Mouse (Mus musculus) hindlimb bud, embryonic 11.5 days (tissue): ENCODE results near the gene Snu13.

Experiments used
- DNase-seq: peaks from one replicate; pipeline ENCODE4 v3.0.0-alpha.2; 2012; ENCODE audit warnings: low read depth, low spot score; ENCODE audit errors: extremely low spot score

The Snu13 gene

DNA sequence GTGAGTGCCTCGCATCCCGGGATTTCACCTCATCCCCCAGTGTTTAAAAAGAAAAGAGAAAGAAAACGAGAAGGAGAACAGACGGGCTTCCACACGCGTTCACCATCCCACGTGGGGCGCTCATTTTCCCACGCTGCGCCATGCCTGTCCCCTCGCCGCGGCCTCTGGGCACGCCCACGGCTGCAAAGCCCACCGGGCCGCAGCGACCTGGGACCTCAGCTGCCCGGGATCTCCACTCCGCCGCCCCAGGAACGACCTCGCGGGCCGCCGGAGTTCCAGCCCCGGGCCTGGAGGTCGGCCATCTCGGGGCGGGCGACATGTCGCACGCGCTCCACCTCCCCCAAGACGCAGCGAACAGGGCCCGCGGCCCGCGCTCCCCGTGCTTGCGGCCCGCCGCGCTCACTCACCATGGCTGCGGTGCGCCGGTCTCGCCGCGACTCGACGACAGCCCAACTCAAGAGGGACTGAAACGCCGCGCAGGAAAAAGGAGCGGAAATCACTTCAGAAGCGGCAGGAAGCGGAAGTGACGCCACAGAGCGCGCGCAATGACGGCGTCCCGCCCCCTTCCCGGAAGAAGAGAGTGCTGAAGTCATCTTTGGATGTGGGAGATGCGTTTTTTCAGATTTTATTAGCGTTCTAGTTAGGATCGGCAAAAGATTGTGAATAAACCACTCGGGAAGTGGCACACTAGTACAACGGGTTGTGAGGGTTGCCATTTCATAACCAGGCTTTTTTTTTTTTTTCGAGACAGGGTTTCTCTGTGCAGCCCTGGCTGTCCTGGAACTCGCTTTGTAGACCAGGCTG, at the start of gene Snu13:
Gene Snu13, minus strand, starts transcription at position 519 of the 804 bp plus-strand sequence.
- peak; percentile 50 for DNase-seq

DNA sequence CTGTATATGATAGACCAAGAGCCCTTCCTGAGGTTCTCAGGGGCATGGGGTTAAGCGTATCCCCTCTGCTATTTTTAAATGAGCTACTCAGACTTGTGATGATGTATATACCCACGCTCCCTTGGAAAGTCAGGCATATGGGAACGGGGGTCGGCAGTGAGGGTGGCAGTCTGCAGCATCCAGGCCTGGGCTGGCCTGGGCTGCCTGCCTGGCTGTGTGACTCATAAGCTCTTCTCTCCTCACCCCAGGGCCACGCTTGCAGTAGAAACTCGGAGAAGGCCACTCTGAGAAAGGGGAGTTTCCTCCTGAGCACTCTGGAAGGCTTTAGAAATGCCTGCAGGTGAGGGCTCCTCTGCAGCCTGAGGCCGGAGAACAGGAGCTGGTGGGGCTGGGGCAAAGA, 43.7 kb upstream of the Snu13 start:
- no peak for DNase-seq

DNA sequence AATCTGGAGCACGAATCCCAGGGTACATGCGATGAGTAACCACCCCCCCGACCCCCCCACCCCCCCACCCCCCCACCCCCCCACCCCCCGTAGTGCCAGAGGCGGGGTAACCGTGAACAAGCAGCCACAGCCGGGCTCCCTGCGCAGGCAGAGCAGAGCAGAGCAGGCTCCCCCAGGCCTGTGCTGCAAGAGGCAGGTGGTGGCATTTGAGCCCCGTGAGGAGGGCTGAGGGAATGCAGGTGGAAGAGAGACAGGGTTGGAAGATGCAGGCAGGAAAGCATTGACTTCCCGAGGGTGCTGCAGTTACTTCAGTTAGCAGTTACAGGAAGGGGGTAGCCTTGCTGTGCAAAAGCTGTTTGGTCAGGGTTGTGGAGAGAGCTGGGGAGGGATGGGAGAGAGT, 39.9 kb upstream of the Snu13 start:
- no peak for DNase-seq

DNA sequence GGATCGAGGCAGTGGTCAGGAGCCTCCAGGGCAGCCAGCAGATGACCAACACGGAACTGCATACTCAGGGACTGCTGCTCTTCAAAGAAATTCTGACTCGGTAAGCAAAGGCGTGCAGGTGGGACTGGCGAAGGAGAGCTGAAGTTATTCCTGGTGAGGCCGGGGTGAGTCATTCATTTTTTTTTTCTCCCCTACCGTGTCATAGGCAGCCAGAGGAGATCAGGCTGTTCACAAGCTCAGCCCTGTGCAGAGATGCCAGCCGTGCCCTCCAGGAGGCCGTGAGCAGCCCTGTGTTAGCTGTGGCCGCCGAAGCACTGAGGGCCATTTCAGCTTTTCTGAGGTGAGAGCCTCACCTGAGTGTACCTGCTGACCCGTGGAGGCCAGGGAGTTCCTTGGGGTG, 38.7 kb upstream of the Snu13 start:
- DNase-seq = no peak

DNA sequence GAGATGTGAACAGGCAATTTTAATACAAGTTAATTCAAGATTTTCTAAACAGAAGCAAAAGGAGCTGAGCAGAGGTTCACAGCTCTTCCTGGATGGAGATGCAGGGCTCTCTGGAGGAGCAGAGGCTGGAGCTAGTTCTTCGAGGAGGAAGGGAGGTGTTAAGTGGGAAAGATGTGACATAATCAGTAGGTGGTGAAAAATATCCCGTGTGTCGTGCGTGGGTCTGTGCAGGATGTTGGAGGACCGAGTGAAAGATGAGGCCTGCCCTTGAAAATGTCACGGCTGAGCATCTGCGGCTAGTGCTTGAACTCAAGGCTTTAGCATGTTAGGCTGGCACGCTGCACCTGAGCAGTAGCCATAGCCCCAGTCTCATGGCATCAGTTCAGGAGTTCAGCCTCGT, 38.2 kb upstream of the Snu13 start:
- DNase-seq = no peak

DNA sequence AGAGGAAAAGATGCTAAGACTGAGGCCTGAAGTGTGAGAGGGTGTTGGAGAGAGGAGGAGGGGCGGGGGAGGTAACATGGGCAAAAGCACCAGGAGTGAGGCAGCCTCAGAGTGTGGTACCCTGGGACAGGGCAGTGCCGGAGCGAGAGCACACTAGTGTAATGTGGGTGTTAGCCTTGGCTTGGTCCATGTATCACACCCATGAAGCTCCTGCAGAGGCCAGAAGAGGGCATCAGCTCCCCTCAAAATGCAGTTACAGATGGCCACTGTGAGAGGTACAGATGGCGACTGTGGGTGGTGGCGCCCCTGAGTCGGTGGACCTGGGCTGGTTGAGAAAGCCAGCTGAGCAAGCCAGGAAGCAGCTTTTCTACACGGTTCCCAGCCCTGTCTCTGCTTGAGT, 33.8 kb upstream of the Snu13 start:
- no peak for DNase-seq

DNA sequence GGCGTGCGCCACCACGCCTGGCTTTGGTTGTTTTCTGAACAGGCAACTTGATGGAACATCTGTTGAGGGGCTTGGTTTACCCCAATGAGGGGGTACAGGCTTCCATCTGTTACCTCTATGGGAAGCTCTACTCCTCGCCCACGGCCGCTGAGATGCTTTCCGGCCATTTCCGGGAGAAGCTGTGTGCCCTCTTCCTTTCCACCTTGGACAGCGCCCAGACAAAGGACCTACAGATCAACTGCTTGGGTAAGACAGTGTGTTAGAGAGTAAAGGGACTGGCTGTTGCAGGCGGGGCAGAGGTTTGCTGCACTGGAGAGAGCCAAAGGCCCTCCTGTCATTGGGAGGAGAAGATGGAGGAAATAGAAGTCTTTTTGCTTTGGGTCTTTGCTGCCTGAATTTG, 32.5 kb upstream of the Snu13 start:
- DNase-seq = no peak

DNA sequence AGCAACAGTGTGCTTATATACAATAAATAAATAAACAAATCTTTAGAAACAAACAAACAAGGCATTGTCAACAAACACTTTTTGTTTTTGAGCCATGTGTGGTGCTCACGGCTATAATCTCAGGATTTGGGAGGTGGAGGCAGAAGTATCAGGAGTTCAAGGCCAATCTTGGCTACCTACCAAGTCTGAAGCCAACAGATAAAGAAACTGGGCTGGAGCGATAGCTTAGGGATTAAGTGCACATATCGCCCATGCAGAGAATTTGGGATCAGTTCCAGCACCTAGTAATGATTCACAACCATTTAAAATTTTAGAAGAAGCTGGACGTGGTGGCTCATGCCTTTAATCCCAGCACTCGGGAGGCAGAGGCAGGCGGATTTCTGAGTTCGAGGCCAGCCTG, 26.1 kb upstream of the Snu13 start:
- no peak for DNase-seq

DNA sequence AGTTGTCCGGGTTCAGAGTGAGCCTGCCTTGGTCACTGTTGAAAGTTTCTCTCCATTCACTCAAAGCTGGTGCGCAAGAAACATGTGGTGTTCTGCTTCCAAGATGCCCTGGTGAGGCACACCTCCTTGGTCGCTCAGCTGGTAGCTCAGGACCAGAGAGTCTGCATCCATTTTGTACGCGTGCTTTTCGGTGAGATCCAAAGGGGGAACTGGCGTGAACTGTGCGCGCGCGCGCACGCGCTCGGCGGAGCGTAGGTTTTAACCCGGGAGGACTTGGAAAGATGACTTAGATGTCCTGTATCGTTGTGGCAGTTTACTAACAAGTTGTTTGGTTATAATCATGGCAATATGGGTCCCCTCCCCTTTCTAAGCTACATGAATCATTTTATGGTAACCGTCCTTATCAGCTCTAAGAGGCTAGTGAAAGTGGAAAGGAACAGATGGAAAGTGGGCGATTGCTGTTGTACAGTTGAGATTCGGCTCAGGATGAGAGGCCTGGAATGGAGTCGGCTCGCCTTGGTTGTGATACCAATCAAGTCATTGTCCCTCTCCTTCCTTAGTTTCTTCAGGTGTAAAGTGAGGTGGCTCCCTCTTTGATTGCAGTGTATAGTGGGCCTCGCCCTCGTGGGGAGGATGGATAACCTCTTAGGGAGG, 24.5 kb upstream of the Snu13 start:
- no peak for DNase-seq

DNA sequence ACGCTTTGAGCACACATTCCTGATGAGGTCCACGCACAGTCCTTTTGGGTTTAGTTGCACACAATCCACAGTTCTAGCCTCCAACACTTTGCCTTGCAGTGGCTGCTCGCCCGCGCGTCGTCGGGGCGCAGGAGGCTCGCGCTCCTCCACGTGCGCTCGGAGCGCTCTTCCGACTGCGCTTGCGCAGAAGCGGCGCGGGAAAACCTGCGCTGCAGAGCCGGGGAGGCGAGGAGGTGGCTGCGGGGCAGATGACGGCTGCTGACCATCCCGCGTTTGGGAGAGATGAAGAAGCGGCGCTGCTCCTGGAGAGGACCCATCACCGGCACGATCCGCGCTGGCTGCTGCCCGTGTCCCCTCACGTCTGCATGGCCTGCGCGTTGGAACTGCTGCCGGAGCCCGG, 22.5 kb upstream of the Snu13 start, which contains the start of gene Mei1:
Gene Mei1, plus strand, starts transcription at position 99 of the 400 bp plus-strand sequence.
- DNase-seq = no peak

DNA sequence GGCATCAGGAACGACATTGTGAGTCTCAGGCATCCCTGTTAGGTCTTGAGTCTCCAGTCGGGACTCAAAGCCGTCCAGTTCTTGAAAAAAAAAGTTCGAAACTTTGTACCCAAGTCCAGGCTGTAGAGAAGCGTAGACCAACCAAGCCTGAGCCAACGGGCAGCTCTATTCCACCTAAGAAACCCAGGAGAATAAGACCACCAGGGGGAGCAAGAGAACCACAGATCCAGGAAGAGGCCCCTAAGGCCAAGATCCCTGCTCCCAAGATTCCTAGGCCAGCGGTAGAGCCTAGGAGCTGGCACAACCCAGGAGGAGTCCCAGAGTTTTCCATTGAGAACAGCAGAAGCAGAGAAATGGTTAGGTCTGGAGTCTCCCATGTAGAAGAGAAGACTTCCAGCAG, 18.1 kb upstream of the Snu13 start:
- DNase-seq = peak; percentile 89

DNA sequence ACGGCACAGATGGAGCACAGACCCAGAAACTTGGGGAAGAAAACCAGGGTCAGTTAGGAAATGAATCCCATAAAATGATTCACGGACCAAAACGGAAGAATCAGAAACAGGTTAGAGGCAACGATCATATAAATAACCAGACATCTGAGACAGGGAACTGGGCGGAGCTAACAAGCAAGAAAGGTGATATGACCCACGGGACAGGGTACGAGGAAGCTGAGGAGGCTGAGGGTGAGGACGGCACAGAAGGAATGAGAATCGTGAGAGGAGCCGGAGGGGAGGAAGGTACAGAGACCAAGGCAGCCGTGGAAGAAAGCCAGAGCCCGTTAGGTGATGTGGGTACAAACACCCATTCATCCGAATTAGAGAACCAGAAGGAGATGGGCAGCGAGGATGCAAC, 16.5 kb upstream of the Snu13 start:
- no peak for DNase-seq

DNA sequence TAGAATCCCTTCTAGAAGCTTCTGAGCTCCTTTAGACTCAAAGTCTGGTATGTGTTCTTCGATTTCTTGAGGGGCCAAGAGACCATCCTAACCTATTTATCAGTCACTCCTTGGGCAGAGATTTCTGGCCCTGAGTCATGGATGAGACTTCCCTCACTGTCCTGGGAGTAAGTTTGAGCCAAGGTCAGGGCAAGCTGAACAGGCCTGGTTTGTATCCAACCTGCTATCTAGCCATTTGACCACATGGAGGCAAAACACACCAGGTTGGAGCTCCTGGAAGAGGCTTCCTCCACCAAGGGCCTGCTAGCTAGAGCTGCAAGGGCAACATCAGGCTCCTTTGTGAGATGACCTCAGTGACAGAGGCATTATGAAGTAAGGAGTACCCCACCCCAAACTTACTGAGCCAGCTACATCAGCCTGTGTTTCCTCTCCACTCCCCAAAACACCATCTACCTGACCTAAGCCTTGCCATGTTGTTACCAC, 11.4 kb upstream of the Snu13 start, which contains the start of gene 4930407I10Rik:
Gene 4930407I10Rik, plus strand, starts transcription at position 433 of the 483 bp plus-strand sequence.
- DNase-seq = no peak

DNA sequence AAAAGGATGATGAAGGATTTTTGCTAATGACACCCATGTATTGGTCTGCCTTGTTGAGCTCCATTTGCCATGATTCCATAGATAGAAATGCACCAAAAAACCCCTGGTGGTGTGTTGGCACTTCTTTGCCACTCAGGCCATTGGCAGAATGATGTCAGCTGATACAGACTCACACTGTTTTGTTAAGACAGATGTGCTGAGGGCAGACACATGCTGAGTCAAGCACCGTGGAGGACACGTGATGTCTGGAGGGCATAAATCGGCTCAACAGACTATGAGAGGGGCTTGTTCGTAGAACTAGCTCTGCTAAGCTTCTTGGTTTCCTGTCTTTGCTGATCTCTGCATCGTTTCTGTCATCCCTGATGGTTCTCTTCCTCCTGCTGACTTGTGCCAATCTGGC, 5.1 kb upstream of the Snu13 start:
- no peak for DNase-seq

DNA sequence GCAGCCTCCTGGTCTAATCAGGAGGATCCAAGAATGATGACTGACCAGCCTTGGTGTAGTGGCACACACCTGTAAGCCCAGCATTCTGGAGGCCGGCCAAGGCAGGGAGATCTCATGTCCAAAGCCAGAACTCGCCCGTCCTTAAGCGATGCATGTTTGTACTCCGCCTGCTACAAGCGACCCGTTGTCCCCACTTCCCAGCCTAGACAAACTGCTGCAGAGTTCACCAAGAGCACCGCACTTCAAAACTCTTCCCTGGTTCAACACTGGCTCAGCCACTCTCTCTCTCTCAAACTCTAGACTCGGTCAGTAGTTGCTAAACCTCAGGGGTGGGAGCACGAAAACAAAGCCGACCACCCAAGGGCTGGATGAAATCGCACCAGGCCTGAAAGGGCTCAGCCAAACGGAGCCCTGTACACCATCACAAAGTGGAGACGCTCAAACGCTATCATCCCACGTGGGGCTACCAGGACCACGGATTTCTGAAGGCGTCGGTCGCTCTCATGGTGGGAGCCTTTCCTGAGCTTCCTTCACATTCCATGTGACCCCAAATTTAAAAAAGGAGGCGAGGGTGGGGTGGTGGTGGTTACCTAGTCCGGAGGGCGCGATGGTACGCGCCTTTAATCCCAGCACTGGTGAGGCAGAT, 1.0 kb downstream of the Snu13 start:
- no peak for DNase-seq

DNA sequence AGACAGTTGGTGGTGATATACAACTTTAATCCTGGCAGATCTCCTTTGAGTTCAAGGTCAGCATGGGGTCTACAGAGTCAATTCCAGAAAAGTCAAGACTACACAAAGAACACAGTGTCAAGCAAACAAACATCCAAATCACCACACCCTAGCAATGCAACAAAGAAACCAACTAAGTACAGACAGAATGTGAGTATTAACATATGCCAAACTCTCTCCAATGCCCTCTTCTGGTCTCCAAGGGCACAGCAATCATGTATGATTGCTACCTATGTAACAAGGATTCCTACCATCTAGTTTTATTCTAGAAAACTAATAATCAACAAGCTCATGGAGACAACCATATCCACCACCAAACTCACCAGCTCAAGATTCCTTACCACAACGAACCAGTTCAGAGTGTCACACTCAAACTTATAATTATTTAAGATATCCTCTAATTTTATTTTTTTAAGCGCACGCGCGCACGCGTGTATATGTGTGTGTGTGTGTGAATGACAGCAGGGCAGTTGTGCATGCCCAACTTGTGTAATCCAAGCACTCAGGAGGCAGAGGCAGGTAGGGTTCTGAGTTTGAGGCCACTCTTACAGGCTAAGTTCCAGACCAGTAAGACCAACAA, 3.1 kb downstream of the Snu13 start:
- DNase-seq = no peak

DNA sequence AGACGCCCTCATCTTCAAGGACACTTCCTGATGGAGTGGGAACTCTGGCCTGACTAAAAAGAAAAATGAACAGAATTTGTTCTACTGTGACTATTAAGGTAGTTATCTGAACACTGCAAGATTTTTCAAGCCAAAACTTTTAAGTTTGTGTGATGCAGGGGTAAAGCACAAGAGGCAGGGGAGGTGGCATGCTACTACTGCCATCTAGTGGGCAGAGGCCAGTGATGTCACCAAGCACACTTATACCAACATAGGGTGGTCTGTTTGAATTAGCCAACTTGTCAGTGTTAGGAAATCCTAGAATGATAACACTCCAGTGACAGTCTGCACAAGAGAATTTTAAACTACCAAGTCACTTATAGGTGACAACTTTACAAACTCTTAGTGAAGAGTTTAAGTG, 6.7 kb downstream of the Snu13 start:
- peak; percentile 39 for DNase-seq

DNA sequence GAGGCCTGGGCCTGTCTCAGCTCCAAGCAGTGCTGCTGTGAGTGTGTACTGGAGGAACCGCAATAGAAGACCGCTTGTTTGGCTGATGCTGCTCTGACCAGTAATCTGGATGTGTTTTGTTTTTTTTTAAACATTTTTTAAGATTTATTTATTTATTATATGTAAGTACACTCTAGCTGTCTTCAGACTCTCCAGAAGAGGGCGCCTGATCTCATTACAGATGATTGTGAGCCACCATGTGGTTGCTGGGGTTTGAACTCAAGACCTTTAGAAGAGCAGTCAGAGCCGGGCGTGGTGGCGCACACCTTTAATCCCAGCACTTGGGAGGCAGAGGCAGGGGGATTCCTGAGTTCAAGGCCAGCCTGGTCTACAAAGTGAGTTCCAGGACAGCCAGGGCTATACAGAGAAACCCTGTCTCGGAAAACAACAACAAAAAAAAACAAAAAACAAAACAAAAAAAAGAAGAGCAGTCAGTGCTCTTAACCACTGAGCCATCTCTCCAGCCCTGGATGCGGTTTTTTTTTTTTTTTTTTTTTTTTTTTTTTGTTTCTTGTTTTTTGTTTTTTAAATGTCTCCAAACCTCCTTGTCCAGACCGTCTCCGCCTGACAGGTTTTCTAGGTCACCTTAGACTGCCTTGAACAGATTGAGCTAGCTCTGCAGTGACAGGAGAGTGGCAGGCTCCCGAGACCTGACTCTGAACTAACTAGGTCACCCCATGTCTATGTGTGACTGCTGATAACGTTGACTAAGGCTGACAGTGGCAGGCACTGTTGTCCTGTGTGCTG, 11.3 kb downstream of the Snu13 start:
- DNase-seq = no peak

DNA sequence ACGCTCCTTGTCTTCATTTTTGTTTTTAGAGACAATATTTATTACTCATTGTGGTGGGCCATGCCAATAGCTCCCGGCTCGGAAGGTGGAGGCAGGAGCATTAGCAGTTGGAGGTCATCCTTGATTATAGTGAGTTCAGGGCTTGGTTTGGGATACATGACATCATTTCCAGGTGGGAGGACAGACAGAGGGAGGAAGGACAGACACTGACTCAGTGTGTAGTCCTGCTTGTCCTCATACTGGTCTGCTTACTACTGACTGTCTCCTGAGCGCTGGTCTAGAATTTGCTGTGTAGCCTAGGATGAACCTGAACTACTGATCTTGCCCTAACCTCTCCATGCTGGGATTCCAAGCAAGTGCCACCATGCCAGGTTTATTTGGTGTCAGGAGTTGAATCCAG, 13.6 kb downstream of the Snu13 start, which contains the start of gene Desi1:
Gene Desi1, minus strand, starts transcription at position 101 of the 400 bp plus-strand sequence.
- no peak for DNase-seq

DNA sequence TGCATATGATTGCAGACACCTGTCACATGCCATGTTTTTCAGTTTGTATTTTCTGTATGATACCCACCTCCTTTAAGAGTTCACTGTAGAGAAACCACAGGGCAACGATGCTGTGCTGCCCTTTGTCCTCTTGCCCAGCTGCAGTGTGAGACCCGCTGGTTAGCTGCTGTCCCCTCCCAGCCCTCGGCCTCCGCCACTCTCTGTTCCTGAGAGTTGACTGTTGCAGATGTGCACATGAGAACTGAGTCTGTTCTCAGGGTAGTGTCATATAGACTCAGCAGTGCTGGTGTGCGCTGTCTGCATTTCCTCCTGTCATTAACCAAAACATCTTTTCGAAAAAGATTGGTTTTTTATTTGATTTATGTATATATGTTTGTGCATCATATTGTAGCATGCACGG, 15.0 kb downstream of the Snu13 start:
- DNase-seq = no peak

DNA sequence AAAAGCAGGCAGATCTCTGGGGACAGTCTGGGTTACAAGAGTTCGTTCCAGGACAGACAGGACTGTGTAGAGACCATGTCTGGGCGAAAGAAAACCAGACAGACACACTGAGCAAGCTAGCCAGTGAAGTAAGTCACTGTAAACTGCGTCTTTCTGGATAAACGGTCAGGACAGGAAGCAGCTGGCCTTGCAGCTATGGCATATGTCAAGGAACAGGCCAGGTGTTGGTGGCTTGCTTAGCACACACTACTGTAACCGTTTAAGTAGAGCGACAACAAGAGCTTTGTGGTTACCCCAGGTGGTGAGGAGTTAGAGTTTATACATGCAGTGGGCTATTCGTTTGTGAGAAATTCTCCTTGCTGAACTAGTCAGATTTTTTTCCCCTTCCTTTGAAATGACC, 19.7 kb downstream of the Snu13 start:
- no peak for DNase-seq
